Mouse (Mus musculus): ENCODE results near the gene Gm45234.

- no peak for TF ChIP-seq CTCF (IDR thresholded peaks at IDR 0.05; ENCODE audit: low read depth, low read length)
- TF ChIP-seq POLR2A (IDR thresholded peaks at IDR 0.05; ENCODE audit: borderline replicate concordance, low read depth, low read length), result no peak
Observed at GRCm38 (mm10) chr6:124803061-124803460, 47.2 kb upstream of the Gm45234 start.

All from bone marrow macrophage, adult 2 months (primary cell).